Mouse (Mus musculus): ENCODE measurements around the gene Ctc1.
A peak's percentile ranks its signal among the peaks of the same experiment; 100 is the strongest.

- TF ChIP-seq EP300 (IDR thresholded peaks at IDR 0.05; ENCODE audit: low read depth) (peak; percentile 65), CTCF (IDR thresholded peaks at IDR 0.05; ENCODE audit: low read depth) (peak; percentile 46)
Measured at GRCm38 (mm10) chr11:69011445-69011844, 4.3 kb upstream of the Ctc1 start.
